Mouse (Mus musculus): ENCODE results near the gene Vamp1. TPM values are rescaled to one million over a fixed set of nuclear protein-coding genes. Genes with fewer than 3 reads are reported as not detected.

Vamp1 gene
- total and polyA plus RNA-seq, 2 experiments from 2014 or later, result 40.5 to 47.6 TPM

DNA sequence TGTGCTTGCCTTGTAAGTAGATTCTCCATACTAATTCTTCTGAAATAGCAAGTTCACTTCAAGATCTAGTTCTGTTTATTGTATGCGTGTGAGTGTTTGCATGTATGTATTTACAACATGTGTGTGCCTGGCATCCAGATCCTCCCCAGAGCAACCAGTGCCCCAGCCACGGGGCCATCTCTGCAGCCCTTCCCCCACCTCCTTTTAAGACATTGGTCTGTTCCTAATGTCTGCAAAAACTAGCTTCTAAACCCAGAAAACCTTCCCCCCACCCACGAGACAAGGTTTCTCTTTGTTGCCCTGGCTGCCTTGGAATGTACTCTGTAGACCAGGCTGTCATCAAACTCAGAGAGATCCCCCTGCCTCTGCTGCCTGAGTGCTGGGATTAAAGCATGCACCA lies 7.2 kb downstream of the Vamp1 start:
- ATAC-seq (ENCODE audit: low FRiP score), result no peak
- 77% methylated on average over 3 of the region's 3 CpGs for WGBS
- Histone ChIP-seq H3K4me1 (ENCODE audit: insufficient read depth, low read length) (no peaks in the 10 kb centered on the region), H3K27me3 (ENCODE audit: insufficient read depth, low read length) (no peaks in the 10 kb centered on the region), H3K4me2 (ENCODE audit: low read depth, low read length, poor library complexity, severe bottlenecking) (no peak overlapping the region), H3K36me3 (ENCODE audit: insufficient read depth, low read length) (peaks cover 17% of the 10 kb centered on the region), H3K4me3 (ENCODE audit: low read depth, low read length) (no peak overlapping the region), H3K9ac (replicated peaks; ENCODE audit: low read length, poor library complexity, severe bottlenecking) (no peak overlapping the region), H3K9me3 (ENCODE audit: low read length) (no peaks in the 10 kb centered on the region), H3K27ac (ENCODE audit: low read depth, low read length) (no peak overlapping the region)
- no peak for DNase-seq (ENCODE audit: low spot score)
- TF ChIP-seq CTCF (IDR thresholded peaks at IDR 0.05), result no peak

DNA sequence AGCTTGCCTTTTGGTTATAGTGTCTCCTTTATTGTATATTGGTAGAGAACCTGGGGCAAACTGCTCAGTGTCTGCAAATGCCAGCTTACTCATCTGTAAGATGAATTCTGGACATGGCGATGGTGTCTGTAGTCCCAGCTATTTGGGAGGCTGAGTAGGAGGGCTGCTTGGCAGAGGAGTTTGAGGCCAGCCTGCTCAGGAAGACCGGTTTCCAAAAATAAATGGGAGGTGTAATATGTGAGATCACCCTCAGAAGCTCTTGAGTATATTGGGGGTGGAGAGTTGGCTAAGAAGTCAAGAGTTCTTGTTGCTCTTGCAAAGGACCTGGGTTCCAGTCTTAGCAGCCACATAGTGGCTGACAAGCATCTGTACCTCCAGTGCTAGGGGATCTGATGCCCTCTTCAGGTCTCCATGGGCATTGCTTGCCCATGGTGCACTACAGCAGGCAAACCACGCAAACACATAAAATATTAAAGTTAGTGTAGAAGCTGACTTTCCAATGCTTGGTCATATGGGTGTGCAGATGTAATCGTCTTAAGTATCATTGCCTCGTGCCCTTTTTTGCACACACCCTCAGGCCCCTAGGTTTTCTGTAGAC lies 10.3 kb downstream of the Vamp1 start:
- no peak overlapping the region for H3K4me3 ChIP-seq (ENCODE audit: low read depth, low read length)
- WGBS, result 83% methylated on average over 5 of the region's 5 CpGs

DNA sequence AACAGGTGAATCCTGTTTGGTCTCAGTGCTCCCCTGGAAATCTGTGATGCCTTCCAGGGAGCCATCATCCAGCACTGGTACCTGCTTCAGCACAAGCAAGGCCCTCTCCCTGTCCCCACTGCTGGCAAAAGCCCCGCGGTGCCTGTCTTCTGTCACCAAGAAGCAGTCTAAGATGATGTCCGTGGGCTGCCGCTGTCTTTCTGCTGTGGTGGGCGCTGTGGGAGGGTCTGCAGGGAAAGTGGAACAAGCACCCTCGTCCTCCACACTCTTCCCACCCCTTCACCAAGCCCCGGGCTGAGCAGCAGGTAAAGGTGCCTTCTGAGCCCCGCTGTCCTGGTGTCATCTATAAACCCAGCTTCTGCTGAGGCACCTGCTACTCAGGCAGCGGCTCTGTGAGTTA lies 15.2 kb downstream of the Vamp1 start:
- Histone ChIP-seq H3K9ac (replicated peaks; ENCODE audit: low read length, poor library complexity, severe bottlenecking) (no peak overlapping the region; the same call in 1 of the 2 replicates), H3K9me3 (ENCODE audit: low read length) (no peaks in the 10 kb centered on the region), H3K4me1 (ENCODE audit: insufficient read depth, low read length) (no peaks in the 10 kb centered on the region), H3K4me2 (ENCODE audit: low read depth, low read length, poor library complexity, severe bottlenecking) (peak overlapping the region; percentile 84; the same call in 1 of the 2 replicates), H3K36me3 (ENCODE audit: insufficient read depth, low read length) (no peaks in the 10 kb centered on the region), H3K27me3 (ENCODE audit: insufficient read depth, low read length) (no peaks in the 10 kb centered on the region), H3K27ac (ENCODE audit: low read depth, low read length) (0 out of 2 replicates have a peak overlapping the region, but pooled peaks have one; percentile 59), H3K4me3 (ENCODE audit: low read depth, low read length) (no peak overlapping the region)
- DNase-seq (ENCODE audit: low spot score) (no peak), ATAC-seq (ENCODE audit: low FRiP score) (no peak)
- 56% methylated on average over 9 of the region's 9 CpGs for WGBS
- no peak for TF ChIP-seq CTCF (IDR thresholded peaks at IDR 0.05)

More for the DNA sequence above, 10.3 kb downstream of the Vamp1 start:
- H3K27ac ChIP-seq (ENCODE audit: low read depth, low read length), result no peak overlapping the region
- no peaks in the 10 kb centered on the region for H3K9me3 ChIP-seq (ENCODE audit: low read length)
- DNase-seq (ENCODE audit: low spot score) (no peak), ATAC-seq (ENCODE audit: low FRiP score) (no peak)
- peak; percentile 48 for TF ChIP-seq CTCF (IDR thresholded peaks at IDR 0.05)
- H3K4me2 ChIP-seq (ENCODE audit: low read depth, low read length, poor library complexity, severe bottlenecking), result no peak overlapping the region
- H3K27me3 ChIP-seq (ENCODE audit: insufficient read depth, low read length), result no peaks in the 10 kb centered on the region
- H3K4me1 ChIP-seq (ENCODE audit: insufficient read depth, low read length), result no peaks in the 10 kb centered on the region
- H3K36me3 ChIP-seq (ENCODE audit: insufficient read depth, low read length), result 0 out of 2 replicates have a peak, but pooled peaks cover 11% of the 10 kb centered on the region
- H3K9ac ChIP-seq (replicated peaks; ENCODE audit: low read length, poor library complexity, severe bottlenecking), result no peak overlapping the region

DNA sequence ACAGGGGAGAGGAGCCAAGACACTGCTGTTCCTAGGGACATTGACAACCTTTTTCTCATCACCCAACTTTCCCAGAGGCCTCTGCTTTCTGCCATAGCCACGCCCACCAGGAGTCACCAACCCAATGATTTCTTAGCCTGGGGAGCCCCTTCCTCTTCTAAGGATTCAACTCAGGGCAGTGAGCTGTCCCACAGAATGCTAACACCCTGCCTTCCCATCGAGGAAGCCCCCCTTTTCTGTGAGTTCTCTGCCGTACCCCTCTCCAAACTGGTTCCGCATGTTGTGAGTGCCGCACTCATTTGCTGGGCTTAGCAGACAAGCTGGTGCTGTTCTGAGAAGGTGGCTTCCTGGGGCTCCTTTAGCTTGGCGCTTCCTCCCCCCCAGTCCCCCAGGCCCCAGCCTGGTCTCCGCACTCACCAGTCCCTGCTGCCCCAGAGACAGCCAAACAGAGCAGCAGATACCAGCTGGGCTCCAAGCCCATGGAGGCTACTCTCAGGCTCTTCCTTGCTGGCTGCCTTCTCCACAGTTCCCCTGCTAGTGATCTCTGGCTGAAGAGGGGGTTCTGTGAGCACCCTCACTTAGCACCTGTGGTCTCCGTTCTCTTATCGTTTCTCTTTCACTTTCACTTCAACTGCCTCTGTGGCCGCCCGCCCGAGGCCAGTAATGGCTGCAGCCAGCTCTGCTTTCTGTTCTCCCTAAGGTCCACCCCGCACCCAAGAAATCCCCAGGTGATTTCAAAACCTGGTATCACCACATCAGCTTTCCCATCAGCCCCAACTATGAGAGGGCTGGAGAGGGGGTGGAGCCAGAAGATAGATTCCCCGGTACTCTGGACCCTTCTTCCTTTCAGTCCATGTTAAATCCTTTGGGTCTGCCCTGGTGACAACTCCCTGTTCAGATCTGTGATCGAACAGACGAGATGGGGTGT lies 16.0 kb downstream of the Vamp1 start, which contains the start of gene Tapbpl:
Gene Tapbpl, minus strand, starts transcription at position 744 of the 928 bp plus-strand sequence.
- H3K4me3 ChIP-seq (ENCODE audit: low read depth, low read length), result peak within 1 kb of the TSS; percentile 38
- no peak for TF ChIP-seq CTCF (IDR thresholded peaks at IDR 0.05)
- H3K9ac ChIP-seq (replicated peaks; ENCODE audit: low read length, poor library complexity, severe bottlenecking), result peak within 1 kb of the TSS; percentile 74
- peak within 1 kb of the TSS; percentile 72 for H3K27ac ChIP-seq (ENCODE audit: low read depth, low read length)
- WGBS, result 6% methylated on average over 16 of the region's 16 CpGs
- peak; percentile 76 for ATAC-seq (ENCODE audit: low FRiP score)
- no peaks in the 10 kb centered on the region for H3K36me3 ChIP-seq (ENCODE audit: insufficient read depth, low read length)
- no peaks in the 10 kb centered on the region for H3K4me1 ChIP-seq (ENCODE audit: insufficient read depth, low read length)
- no peaks in the 10 kb centered on the region for H3K9me3 ChIP-seq (ENCODE audit: low read length)
- peak; percentile 81 for DNase-seq (ENCODE audit: low spot score)
- H3K27me3 ChIP-seq (ENCODE audit: insufficient read depth, low read length), result no peaks in the 10 kb centered on the region
- H3K4me2 ChIP-seq (ENCODE audit: low read depth, low read length, poor library complexity, severe bottlenecking), result peak within 1 kb of the TSS; percentile 84

DNA sequence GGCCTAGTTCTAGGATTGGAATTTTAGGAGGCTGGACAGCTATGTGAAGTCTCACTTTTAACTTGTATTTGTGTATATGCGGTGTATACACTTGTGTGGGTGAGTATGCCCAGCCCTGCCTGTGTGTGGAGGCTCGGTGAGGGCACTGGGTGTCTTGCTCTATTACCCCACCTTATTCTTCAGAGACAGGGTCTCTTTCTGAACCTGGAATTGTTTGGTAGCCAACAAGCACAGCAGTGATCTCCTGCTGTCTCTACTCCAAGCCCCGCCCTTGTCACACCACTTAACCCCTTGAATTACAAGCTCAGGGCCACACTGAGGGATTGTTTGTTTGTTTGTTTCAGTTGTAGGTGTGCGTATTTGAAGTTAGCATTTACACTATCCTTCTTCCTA lies 16.7 kb downstream of the Vamp1 start:
- H3K27me3 ChIP-seq (ENCODE audit: insufficient read depth, low read length), result no peaks in the 10 kb centered on the region
- ATAC-seq (ENCODE audit: low FRiP score) (no peak), DNase-seq (ENCODE audit: low spot score) (no peak)
- peak overlapping the region; percentile 38 for H3K4me3 ChIP-seq (ENCODE audit: low read depth, low read length)
- H3K9me3 ChIP-seq (ENCODE audit: low read length), result no peaks in the 10 kb centered on the region
- H3K9ac ChIP-seq (replicated peaks; ENCODE audit: low read length, poor library complexity, severe bottlenecking), result no peak overlapping the region
- H3K27ac ChIP-seq (ENCODE audit: low read depth, low read length), result no peak overlapping the region
- no peaks in the 10 kb centered on the region for H3K4me1 ChIP-seq (ENCODE audit: insufficient read depth, low read length)
- peak overlapping the region; percentile 84 for H3K4me2 ChIP-seq (ENCODE audit: low read depth, low read length, poor library complexity, severe bottlenecking)
- WGBS, result 55% methylated on average over 4 of the region's 4 CpGs
- TF ChIP-seq CTCF (IDR thresholded peaks at IDR 0.05), result no peak
- no peaks in the 10 kb centered on the region for H3K36me3 ChIP-seq (ENCODE audit: insufficient read depth, low read length)

DNA sequence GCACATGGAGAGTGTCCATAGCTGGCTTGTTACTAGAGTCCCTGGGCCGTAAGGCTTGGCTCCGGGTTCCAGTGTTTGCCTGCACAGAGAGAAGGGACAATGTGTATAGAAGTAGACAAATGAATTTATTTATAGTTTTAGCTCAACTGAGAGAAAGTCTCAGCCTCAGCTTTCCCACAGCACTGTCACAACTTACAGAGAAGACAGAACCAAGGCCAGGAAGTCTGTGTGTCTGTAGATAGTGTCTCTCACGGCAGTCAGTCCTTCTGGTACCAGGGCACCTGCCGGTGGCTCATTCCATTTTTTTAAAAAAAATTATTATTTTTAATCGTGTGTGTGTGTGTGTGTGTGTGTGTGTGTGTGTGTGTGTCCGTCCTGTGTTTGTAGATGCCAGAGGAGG lies 17.2 kb downstream of the Vamp1 start:
- Histone ChIP-seq H3K9ac (replicated peaks; ENCODE audit: low read length, poor library complexity, severe bottlenecking) (no peak overlapping the region), H3K4me3 (ENCODE audit: low read depth, low read length) (no peak overlapping the region), H3K27me3 (ENCODE audit: insufficient read depth, low read length) (no peaks in the 10 kb centered on the region), H3K36me3 (ENCODE audit: insufficient read depth, low read length) (no peaks in the 10 kb centered on the region), H3K4me2 (ENCODE audit: low read depth, low read length, poor library complexity, severe bottlenecking) (no peak overlapping the region), H3K27ac (ENCODE audit: low read depth, low read length) (no peak overlapping the region), H3K4me1 (ENCODE audit: insufficient read depth, low read length) (no peaks in the 10 kb centered on the region), H3K9me3 (ENCODE audit: low read length) (no peaks in the 10 kb centered on the region)
- WGBS, result 88% methylated on average over 6 of the region's 6 CpGs
- no peak for TF ChIP-seq CTCF (IDR thresholded peaks at IDR 0.05)
- ATAC-seq (ENCODE audit: low FRiP score) (no peak), DNase-seq (ENCODE audit: low spot score) (no peak)

All from midbrain, postnatal 0 days (tissue).